Mouse (Mus musculus) spleen, postnatal 10 days (tissue): Measurements from ENCODE around the gene Gm20479.

ENCODE experiments used
- DNase-seq, 2 experiments: peaks; one replicate each; pipeline ENCODE4 v3.0.0; 2021 to 2022; ENCODE audit warnings: low spot score in 2 of 2

Gm20479 gene

GRCm38 (mm10) chr7:27310996-27311535 lies 46.2 kb downstream of the Gm20479 start:
- no peak for DNase-seq

DNA sequence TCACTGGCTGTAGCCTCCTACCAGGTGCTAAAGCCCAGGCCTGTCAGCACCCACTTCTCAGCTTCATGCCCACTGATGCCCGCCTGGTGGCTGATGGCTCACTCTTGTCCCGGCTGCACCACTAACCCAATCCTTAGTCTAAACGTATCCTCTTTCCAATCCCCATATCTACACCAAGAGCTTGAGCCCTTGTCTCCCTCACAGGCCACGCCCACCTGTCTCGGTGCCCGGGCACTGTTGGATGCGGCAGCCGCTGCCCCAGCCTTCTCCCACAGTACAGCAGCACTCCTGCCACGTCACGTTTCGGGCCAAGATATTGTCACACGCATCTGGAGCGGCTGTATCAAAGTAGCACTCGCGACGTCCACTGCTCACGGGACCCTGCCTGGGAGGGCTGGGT lies 46.9 kb downstream of the Gm20479 start:
- DNase-seq, result no peak

GRCm38 (mm10) chr7:27309832-27310231 lies 47.4 kb downstream of the Gm20479 start:
- DNase-seq, result no peak

DNA sequence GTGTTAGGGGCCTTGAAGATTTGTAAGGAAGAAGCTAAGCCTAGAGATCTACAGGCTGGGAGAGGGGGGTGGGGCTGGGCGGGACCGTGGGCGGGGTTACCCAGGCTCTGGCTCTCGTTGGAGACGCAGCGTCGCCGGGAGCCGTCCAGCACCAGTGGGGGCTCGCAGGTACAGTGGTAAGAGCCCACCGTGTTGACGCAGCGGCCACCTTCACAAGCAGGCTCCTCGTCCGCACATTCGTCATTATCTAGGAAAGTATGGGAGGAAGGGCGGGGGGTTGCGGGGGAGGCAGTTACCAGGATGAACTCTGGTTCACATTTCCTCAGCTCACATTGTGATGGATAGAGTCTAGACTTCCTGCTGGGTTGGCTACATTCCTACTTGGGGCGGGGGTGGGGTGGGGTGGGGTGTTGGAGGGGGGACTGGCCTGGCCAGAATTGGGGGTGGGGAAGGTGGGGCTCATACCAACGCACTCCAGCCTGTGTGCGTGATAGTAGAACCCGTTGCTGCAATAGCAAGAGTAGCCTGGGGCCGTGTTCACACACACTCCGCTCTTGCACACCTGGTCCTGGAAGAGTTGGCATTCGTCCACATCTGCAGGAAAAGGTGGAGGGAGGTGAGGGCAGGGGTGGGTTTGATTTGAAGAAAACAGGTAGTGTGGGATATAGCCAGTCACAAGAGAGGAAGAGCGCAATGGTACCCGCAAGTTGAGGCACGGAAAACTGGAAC lies 48.2 kb downstream of the Gm20479 start:
- no peak for DNase-seq

GRCm38 (mm10) chr7:27307551-27307950 lies 49.7 kb downstream of the Gm20479 start:
- no peak for DNase-seq

DNA sequence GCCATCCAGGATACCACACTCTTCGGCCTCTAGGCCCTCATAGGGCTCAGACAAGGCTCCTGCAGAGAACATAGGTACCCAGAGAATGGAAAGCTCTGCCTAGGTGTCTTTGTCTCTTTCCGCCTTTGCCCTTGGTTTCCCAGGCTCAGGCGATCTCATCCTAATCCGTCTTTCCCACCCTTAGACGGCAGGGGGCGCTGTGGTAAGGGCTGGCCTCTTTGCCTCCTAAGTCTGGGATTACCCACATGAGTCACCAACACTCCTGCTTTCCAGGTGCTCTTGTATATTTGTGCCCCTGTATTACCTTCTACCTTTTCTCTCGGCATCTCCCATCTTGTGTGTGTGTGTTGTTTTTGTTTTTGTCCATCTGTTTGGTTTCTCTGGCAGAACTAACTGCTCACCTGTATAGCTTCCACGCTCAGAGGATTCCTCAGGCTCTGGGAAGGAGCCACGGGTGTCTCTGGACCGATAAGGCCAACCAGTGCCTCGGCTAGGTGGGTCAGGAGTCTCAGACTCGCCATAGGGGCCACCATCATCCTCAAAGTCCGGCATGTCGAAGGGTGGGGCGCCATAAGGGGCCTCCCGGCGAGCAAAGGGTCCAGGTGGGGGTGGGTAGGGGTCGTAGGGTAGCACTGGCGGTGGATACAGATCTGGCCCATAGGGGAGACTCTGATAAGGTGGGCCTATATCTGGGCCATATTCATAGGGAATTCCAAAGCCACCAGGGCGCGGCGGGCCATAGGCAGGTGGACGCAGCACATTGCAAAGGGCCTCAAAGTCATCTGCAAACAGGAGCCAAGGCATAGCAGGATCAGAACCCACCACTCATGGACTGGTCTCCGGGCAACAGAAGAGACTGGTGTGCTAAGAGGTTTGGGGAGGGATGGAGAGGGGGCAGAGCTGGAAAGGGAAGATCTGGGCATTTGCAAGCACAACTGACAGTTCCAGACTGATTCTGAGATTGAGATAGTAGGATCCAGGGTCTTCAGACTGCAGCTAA lies 50.8 kb downstream of the Gm20479 start:
- peak in 1 of 2 experiments; percentile 56 for DNase-seq

- no peak for DNase-seq
Observed at GRCm38 (mm10) chr7:27305091-27305730, 52.0 kb downstream of the Gm20479 start.
